Mouse (Mus musculus): Measurements from ENCODE around the gene Cers2. TPM values are rescaled to one million over a fixed set of nuclear protein-coding genes. Genes with fewer than 3 reads are reported as not detected.

Cers2 gene
- polyA plus RNA-seq, 1 experiment from 2014 or later = 138 TPM

GRCm38 (mm10) chr3:95310968-95311882 lies 3.4 kb upstream of the Cers2 start:
- Histone ChIP-seq H3K27ac (no peak overlapping the region), H3K4me1 (peaks cover 9% of the 10 kb centered on the region; the same call in 1 of the 2 replicates), H3K4me3 (replicated peaks) (no peak overlapping the region), H3K9me3 (no peaks in the 10 kb centered on the region), H3K27me3 (replicated peaks) (no peaks in the 10 kb centered on the region), H3K4me2 (no peak overlapping the region), H3K9ac (no peak overlapping the region), H3K36me3 (no peaks in the 10 kb centered on the region)
- WGBS = 64% methylated on average over 9 of the region's 9 CpGs
- no peak for ATAC-seq (ENCODE audit: insufficient read depth, low FRiP score, low read depth)

GRCm38 (mm10) chr3:95312623-95313022 lies 2.0 kb upstream of the Cers2 start:
- Histone ChIP-seq H3K27me3 (replicated peaks) (no peaks in the 10 kb centered on the region), H3K9ac (no peak overlapping the region), H3K9me3 (no peaks in the 10 kb centered on the region), H3K4me1 (peaks cover 16% of the 10 kb centered on the region), H3K4me2 (peak overlapping the region; percentile 19; the same call in 1 of the 2 replicates), H3K4me3 (replicated peaks) (no peak overlapping the region), H3K36me3 (no peaks in the 10 kb centered on the region), H3K27ac (no peak overlapping the region)
- WGBS = 60% methylated on average over 6 of the region's 6 CpGs
- no peak for ATAC-seq (ENCODE audit: insufficient read depth, low FRiP score, low read depth)

GRCm38 (mm10) chr3:95313476-95313875 lies 1.1 kb upstream of the Cers2 start:
- H3K9ac ChIP-seq = no peak overlapping the region
- no peak overlapping the region for H3K4me2 ChIP-seq
- H3K4me3 ChIP-seq (replicated peaks) = no peak overlapping the region
- H3K27me3 ChIP-seq (replicated peaks) = no peaks in the 10 kb centered on the region
- no peaks in the 10 kb centered on the region for H3K9me3 ChIP-seq
- no peak for ATAC-seq (ENCODE audit: insufficient read depth, low FRiP score, low read depth)
- WGBS = 54% methylated on average over 7 of the region's 7 CpGs
- H3K4me1 ChIP-seq = peaks cover 23% of the 10 kb centered on the region
- no peaks in the 10 kb centered on the region for H3K36me3 ChIP-seq
- H3K27ac ChIP-seq = no peak overlapping the region

GRCm38 (mm10) chr3:95314075-95314474 lies 516 bp upstream of the Cers2 start:
- Histone ChIP-seq H3K27me3 (replicated peaks) (no peaks in the 10 kb centered on the region), H3K36me3 (no peaks in the 10 kb centered on the region), H3K4me1 (peaks cover 26% of the 10 kb centered on the region), H3K4me2 (peak overlapping the region; percentile 80; the same call in 1 of the 2 replicates), H3K4me3 (replicated peaks) (no peak overlapping the region), H3K9me3 (no peaks in the 10 kb centered on the region), H3K9ac (no peak overlapping the region), H3K27ac (no peak overlapping the region)
- no peak for ATAC-seq (ENCODE audit: insufficient read depth, low FRiP score, low read depth)
- 70% methylated on average over 6 of the region's 6 CpGs for WGBS

- peak; percentile 91 for ATAC-seq (ENCODE audit: insufficient read depth, low FRiP score, low read depth)
- Histone ChIP-seq H3K27me3 (replicated peaks) (no peaks in the 10 kb centered on the region), H3K9ac (peak overlapping the region; percentile 98), H3K9me3 (no peaks in the 10 kb centered on the region), H3K4me1 (peaks cover 26% of the 10 kb centered on the region), H3K4me3 (replicated peaks) (peak overlapping the region; percentile 86), H3K27ac (peak overlapping the region; percentile 94), H3K4me2 (peak overlapping the region; percentile 80), H3K36me3 (no peaks in the 10 kb centered on the region)
- WGBS = under 1% methylated on average over 59 of the region's 71 CpGs
Observed at GRCm38 (mm10) chr3:95315094-95315843, 678 bp downstream of the Cers2 start.

- peaks cover 4% of the 10 kb centered on the region; the same call in 1 of the 2 replicates for H3K36me3 ChIP-seq
- H3K4me2 ChIP-seq = peak overlapping the region; percentile 80
- H3K9me3 ChIP-seq = no peaks in the 10 kb centered on the region
- H3K27ac ChIP-seq = peak overlapping the region; percentile 94
- H3K9ac ChIP-seq = peak overlapping the region; percentile 98
- peak overlapping the region; percentile 86 for H3K4me3 ChIP-seq (replicated peaks)
- no peak for ATAC-seq (ENCODE audit: insufficient read depth, low FRiP score, low read depth)
- H3K4me1 ChIP-seq = peaks cover 26% of the 10 kb centered on the region
- no peaks in the 10 kb centered on the region for H3K27me3 ChIP-seq (replicated peaks)
- WGBS = 12% methylated on average over 9 of the region's 9 CpGs
Observed at GRCm38 (mm10) chr3:95315844-95316550, 1.4 kb downstream of the Cers2 start.

- WGBS = 22% methylated on average over 12 of the region's 12 CpGs
- ATAC-seq (ENCODE audit: insufficient read depth, low FRiP score, low read depth) = no peak; the same call in 1 of the 2 replicates
- Histone ChIP-seq H3K4me1 (peaks cover 26% of the 10 kb centered on the region), H3K27me3 (replicated peaks) (no peaks in the 10 kb centered on the region), H3K4me3 (replicated peaks) (0 out of 2 replicates have a peak overlapping the region, but pooled peaks have one; percentile 5), H3K9me3 (no peaks in the 10 kb centered on the region), H3K4me2 (peak overlapping the region; percentile 35), H3K36me3 (peaks cover 19% of the 10 kb centered on the region), H3K27ac (0 out of 2 replicates have a peak overlapping the region, but pooled peaks have one; percentile 11), H3K9ac (peak overlapping the region; percentile 10; the same call in 1 of the 2 replicates)
Observed at GRCm38 (mm10) chr3:95317414-95318080, 3.0 kb downstream of the Cers2 start.

- peaks cover 26% of the 10 kb centered on the region for H3K4me1 ChIP-seq
- 0 out of 2 replicates have a peak, but pooled peaks have one; percentile 3 for ATAC-seq (ENCODE audit: insufficient read depth, low FRiP score, low read depth)
- no peaks in the 10 kb centered on the region for H3K27me3 ChIP-seq (replicated peaks)
- H3K4me2 ChIP-seq = no peak overlapping the region
- peaks cover 27% of the 10 kb centered on the region for H3K36me3 ChIP-seq
- WGBS = 41% methylated on average over 6 of the region's 6 CpGs
- H3K9me3 ChIP-seq = no peaks in the 10 kb centered on the region
- no peak overlapping the region for H3K4me3 ChIP-seq (replicated peaks)
- no peak overlapping the region; the same call in 1 of the 2 replicates for H3K9ac ChIP-seq
- H3K27ac ChIP-seq = 0 out of 2 replicates have a peak overlapping the region, but pooled peaks have one; percentile 14
Observed at GRCm38 (mm10) chr3:95318548-95318947, 4.0 kb downstream of the Cers2 start.

- no peak for ATAC-seq (ENCODE audit: insufficient read depth, low FRiP score, low read depth)
- 52% methylated on average over 2 of the region's 2 CpGs for WGBS
- Histone ChIP-seq H3K4me3 (replicated peaks) (no peak overlapping the region), H3K9ac (no peak overlapping the region), H3K27ac (0 out of 2 replicates have a peak overlapping the region, but pooled peaks have one; percentile 14), H3K4me1 (peaks cover 26% of the 10 kb centered on the region), H3K27me3 (replicated peaks) (no peaks in the 10 kb centered on the region), H3K4me2 (no peak overlapping the region), H3K36me3 (peaks cover 33% of the 10 kb centered on the region), H3K9me3 (no peaks in the 10 kb centered on the region)
Observed at GRCm38 (mm10) chr3:95319110-95319509, 4.5 kb downstream of the Cers2 start.

GRCm38 (mm10) chr3:95319701-95320625 lies 5.4 kb downstream of the Cers2 start:
- H3K27ac ChIP-seq = no peak overlapping the region
- peaks cover 26% of the 10 kb centered on the region for H3K4me1 ChIP-seq
- no peak overlapping the region for H3K4me2 ChIP-seq
- WGBS = 73% methylated on average over 12 of the region's 12 CpGs
- no peak overlapping the region for H3K9ac ChIP-seq
- peaks cover 42% of the 10 kb centered on the region for H3K36me3 ChIP-seq
- H3K9me3 ChIP-seq = no peaks in the 10 kb centered on the region
- no peak for ATAC-seq (ENCODE audit: insufficient read depth, low FRiP score, low read depth)
- H3K4me3 ChIP-seq (replicated peaks) = no peak overlapping the region
- H3K27me3 ChIP-seq (replicated peaks) = no peaks in the 10 kb centered on the region

All from stomach, embryonic 15.5 days (tissue).